Mouse (Mus musculus) MEL (cell line): ENCODE results near the gene Il31ra.

Source experiments
- BHLHE40 ChIP-seq: IDR thresholded peaks from 2 replicates; pipeline ENCODE4 v1.6.1; 2012; ENCODE audit warnings: low read depth, mild to moderate bottlenecking, inconsistent platforms, low read length, improper control_type of control experiment, borderline replicate concordance
- CTCF ChIP-seq, 3 experiments: IDR thresholded peaks in 2 of 3; conservative IDR thresholded peaks in 1 of 3; 2 replicates each; pipeline ENCODE4 v1.5.1; 2011 to 2012; ENCODE audit warnings: low read length in 3 of 3, low read depth in 2 of 3, mild to moderate bottlenecking in 2 of 3, improper control_type of control experiment in 1 of 3, inconsistent platforms in 1 of 3, mixed read lengths in 1 of 3, moderate library complexity in 1 of 3; ENCODE audit not compliant: control insufficient read depth in 1 of 3, insufficient read depth in 1 of 3, poor library complexity in 1 of 3, severe bottlenecking in 1 of 3
- GATA1 ChIP-seq: IDR thresholded peaks from 2 replicates; pipeline ENCODE4 v1.6.1; 2011; ENCODE audit warnings: low read depth, low read length, improper control_type of control experiment
- MAFK ChIP-seq: IDR thresholded peaks from 2 replicates; pipeline ENCODE4 v1.6.1; 2011; ENCODE audit warnings: low read depth, mild to moderate bottlenecking, low read length, improper control_type of control experiment, borderline replicate concordance
- MAX ChIP-seq: IDR thresholded peaks from 2 replicates; pipeline ENCODE4 v1.6.1; 2011; ENCODE audit warnings: low read length, improper control_type of control experiment
- NRF1 ChIP-seq: IDR thresholded peaks from 2 replicates; pipeline ENCODE4 v1.6.1; 2014; ENCODE audit warnings: low read depth, mild to moderate bottlenecking, inconsistent platforms, low read length, improper control_type of control experiment, moderate library complexity; ENCODE audit not compliant: poor library complexity, insufficient read depth, severe bottlenecking
- POLR2A ChIP-seq, 2 experiments: IDR thresholded peaks; 2 replicates each; pipeline ENCODE4 v1.6.1; 2011 to 2012; ENCODE audit warnings: low read length in 2 of 2, mild to moderate bottlenecking in 2 of 2, control low read depth in 1 of 2, improper control_type of control experiment in 1 of 2, low read depth in 1 of 2, moderate library complexity in 1 of 2; ENCODE audit not compliant: control insufficient read depth in 1 of 2, insufficient read depth in 1 of 2, poor library complexity in 1 of 2
- POLR2AphosphoS2 ChIP-seq: IDR thresholded peaks from 2 replicates; pipeline ENCODE4 v1.6.1; 2011; ENCODE audit warnings: low read length, improper control_type of control experiment
- USF2 ChIP-seq, 2 experiments: IDR thresholded peaks; 2 replicates each; pipeline ENCODE4 v1.6.1; 2011 to 2012; ENCODE audit warnings: improper control_type of control experiment in 2 of 2, low read length in 2 of 2, borderline replicate concordance in 1 of 2, inconsistent platforms in 1 of 2, low read depth in 1 of 2, mild to moderate bottlenecking in 1 of 2; ENCODE audit not compliant: insufficient read depth in 1 of 2
- ZC3H11A ChIP-seq: IDR thresholded peaks from 2 replicates; pipeline ENCODE4 v1.6.1; 2012; ENCODE audit warnings: low read depth, mild to moderate bottlenecking, inconsistent platforms, low read length, improper control_type of control experiment
- ZNF384 ChIP-seq: IDR thresholded peaks from 2 replicates; pipeline ENCODE4 v1.6.1; 2012; ENCODE audit warnings: low read depth, mild to moderate bottlenecking, inconsistent platforms, low read length, improper control_type of control experiment

- TF ChIP-seq POLR2A (IDR thresholded peaks at IDR 0.05; ENCODE audit: control insufficient read depth in 1 of 2, insufficient read depth in 1 of 2, low read depth in 1 of 2, low read length in 2 of 2, poor library complexity in 1 of 2) (no peak), GATA1 (no peak), BHLHE40 (no peak), MAX (no peak), CTCF (IDR thresholded peaks at IDR 0.05 in 2 of 3, conservative IDR thresholded peaks at IDR 0.05 in 1 of 3; ENCODE audit: control insufficient read depth in 1 of 3, insufficient read depth in 1 of 3, low read depth in 2 of 3, low read length in 3 of 3, poor library complexity in 1 of 3, severe bottlenecking in 1 of 3) (peak in 1 of 3 experiments; percentile 43; a peak in 2 of 6 replicates), NRF1 (no peak), ZC3H11A (peak; percentile 32), ZNF384 (no peak), POLR2AphosphoS2 (no peak), MAFK (no peak), USF2 (IDR thresholded peaks at IDR 0.05; ENCODE audit: borderline replicate concordance in 1 of 2, insufficient read depth in 1 of 2, low read depth in 1 of 2, low read length in 2 of 2) (no peak)
Observed at GRCm38 (mm10) chr13:112621592-112621991, 27.4 kb upstream of the Il31ra start.
